Mouse (Mus musculus) adrenal gland, adult (tissue): ENCODE measurements around the gene Nisch.

Experiments
- DNase-seq, 2 experiments: peaks; one replicate each; pipeline ENCODE4 v3.0.0; 2022 to 2023; ENCODE audit warnings: low spot score in 1 of 2; ENCODE audit not compliant: inconsistent age in 2 of 2

Gene Nisch

DNA sequence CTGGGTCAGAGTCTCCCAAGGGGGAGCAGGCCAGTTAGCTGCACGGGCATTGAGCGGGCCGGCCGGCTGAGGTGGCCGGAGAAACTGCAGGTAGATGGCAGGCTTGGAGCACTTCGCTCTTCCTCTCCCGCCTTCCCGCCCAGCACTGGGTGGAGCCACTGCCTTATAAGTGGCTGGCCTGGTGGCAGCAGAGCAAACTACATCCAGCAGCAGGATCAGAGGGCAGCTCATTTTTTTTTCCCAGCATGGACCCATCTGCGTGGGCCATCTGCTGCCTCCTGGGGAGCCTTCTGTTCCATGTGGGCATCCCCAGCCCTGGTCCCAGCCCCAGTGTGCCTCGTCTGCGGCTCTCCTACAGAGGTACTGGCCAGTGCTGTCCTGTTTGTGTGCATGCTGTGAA is 920 bp upstream of the Nisch start, which contains the start of gene Sema3g:
Gene Sema3g, plus strand, starts transcription at position 195 of the 400 bp plus-strand sequence.
- peak; percentile 62 to 71 for DNase-seq

GRCm38 (mm10) chr14:31215157-31216002 is 1.4 kb downstream of the Nisch start:
- peak; percentile 62 to 90 for DNase-seq

DNA sequence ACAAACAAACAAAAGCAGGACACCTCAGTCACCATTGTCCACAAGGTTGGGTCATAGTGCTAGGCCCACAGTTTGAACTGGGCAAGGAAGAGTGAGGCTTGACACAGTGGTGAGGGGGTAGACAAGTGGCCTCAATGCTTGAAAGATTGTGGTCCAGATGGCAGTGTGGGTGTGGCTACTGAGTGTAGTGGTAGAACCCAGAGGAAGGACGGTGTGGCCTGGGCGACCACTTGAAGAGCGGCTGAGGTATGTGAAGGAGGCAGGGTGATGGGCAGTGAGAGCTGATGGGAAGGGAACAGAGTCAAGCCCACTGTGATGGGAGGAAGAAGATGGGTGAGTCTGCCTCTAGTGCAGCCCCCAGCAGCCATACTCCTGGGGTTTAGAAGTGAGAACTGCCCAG is 2.1 kb downstream of the Nisch start:
- DNase-seq = no peak

GRCm38 (mm10) chr14:31213868-31214267 is 2.9 kb downstream of the Nisch start:
- no peak for DNase-seq

- DNase-seq = no peak
These were observed 4.2 kb downstream of the Nisch start for GRCm38 (mm10) chr14:31212499-31212898.

DNA sequence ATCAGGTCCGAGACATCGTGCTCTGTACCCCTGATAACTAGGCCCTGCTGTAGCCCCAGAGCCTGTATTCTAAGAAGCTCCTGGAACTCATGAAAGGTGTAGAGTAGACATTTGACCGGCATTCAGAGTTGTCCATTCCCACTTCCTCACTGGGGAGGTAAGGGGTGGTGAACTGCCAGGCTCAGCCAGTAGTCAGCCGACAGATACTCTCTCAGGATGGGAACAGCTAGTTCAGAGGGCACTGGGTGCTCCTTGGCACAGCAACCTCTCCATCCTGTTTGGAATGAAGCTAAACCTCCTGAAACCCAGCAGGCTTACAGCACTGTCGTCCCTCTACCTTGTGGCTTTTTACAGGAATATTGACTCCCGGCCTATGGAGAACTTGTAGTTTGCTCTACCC is 4.9 kb downstream of the Nisch start:
- DNase-seq = no peak

DNA sequence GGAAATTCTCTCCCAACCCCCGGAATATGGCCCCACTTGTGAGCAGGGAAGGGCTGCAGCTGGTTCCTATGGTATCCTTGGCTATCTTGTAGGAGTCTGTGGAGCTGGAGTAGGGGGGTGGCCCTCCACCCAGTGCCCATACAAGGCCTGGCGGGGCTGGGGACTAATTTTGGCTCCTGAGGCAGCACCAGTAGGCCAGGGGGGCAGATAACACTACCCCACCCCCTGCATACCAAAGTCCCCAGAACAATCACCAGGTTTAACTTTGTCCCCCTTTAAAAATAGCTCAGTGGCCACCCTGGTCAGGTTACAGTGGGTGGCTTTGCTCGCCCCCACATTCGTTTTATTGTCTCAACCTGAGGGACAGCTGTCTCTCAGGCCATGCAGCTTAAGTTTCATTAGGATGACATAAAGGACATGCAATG is 7.6 kb downstream of the Nisch start:
- no peak for DNase-seq

GRCm38 (mm10) chr14:31208084-31208483 is 8.7 kb downstream of the Nisch start, which contains the start of gene Tnnc1:
TSS of gene Tnnc1 (plus strand) at chr14:31208312.
- no peak for DNase-seq

- DNase-seq = peak; percentile 70 to 88
These were observed 9.5 kb downstream of the Nisch start for GRCm38 (mm10) chr14:31207070-31207830.

DNA sequence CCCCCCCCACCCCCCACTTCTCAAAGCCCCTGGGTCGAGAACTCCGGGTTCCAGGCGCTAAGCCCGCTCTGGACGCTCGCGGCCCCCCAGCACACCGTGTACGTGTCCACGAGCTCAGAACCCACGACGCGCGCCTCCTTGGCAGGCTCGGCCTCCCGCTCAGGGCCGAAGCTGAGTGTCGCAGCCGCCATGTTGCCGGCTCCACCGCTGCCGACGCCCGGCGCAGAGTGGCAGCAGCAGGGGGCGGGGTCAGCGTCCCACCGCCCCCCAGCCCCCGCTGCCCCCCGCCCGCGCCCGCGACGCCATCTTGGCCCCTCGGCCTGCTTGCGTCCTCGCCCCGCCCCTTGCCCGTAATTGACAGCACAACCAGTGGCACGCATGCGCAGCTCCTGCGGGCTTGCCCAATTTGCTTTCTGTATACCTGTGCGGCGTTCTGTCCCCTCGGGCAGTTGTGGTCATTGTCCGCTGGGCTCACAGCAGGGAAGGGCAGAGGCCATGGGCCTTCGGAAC is 10.2 kb downstream of the Nisch start:
- DNase-seq = peak; percentile 96 to 98

DNA sequence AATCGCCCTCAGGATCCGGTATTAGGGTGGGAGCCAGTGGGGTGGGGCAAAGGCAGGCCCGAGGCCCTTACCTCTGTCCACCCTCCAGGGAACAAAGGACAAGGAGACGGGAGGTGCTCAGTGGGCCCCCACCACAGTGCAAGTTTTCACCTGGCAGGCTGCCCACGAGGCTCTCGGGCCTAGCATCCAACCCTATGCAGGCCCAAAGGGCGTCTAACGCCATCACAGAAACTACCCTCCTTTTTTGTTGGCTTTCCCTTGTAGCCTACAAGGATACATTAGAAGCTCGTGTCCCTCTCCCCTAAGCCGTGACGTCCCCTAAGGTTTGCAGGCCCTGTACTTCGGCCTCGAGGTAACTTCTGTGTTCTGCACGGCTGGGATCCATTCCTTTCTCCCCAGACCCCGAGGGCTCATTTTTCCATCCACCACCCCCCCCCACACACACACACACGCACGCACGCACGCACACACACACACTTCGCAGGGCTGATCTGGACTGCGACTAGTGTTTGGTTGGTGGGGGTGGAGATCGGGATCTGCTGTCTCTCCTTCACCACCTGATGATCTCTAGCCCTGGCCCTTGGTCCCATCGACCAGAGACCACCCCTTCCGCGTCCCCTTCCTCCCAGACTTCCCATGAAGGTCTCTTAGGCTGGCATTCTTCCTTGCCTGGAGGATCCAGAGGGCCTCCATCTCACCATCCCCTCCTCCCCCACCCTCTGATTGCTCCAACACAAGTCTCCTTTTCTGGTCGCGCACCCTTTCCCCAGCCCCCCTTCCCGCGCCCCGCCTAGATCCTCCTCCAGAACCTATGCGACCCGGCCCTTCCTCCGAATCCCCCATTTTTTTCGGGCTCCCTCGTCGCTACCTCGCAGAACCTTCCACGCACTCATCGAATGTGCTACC is 10.9 kb downstream of the Nisch start:
- DNase-seq = peak; percentile 68 to 86

GRCm38 (mm10) chr14:31205244-31205561 is 11.5 kb downstream of the Nisch start:
- DNase-seq = no peak

GRCm38 (mm10) chr14:31204844-31205243 is 11.9 kb downstream of the Nisch start:
- no peak for DNase-seq

DNA sequence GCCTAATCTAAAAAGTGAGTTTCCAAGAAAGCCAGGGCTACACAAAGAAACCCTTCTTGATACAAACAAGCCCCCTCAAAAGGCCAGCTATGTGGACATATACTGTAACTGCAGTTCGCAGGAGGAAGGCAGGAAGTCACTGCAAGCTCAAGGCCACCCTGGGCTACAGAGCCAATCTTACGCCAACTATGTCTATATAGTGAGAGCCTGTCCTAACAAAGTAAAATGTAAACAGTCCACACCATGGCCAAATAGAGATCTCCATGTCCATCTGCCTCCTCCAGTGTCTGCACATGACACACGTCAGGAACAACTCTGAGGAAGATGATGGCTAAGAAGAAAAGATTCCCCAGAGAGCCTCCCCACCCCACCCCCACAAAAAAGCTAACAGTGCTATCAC is 16.7 kb downstream of the Nisch start:
- no peak for DNase-seq

- no peak for DNase-seq
These were observed 17.1 kb downstream of the Nisch start for GRCm38 (mm10) chr14:31199599-31199998.

GRCm38 (mm10) chr14:31197547-31198516 is 18.9 kb downstream of the Nisch start:
- peak; percentile 78 to 90 for DNase-seq

DNA sequence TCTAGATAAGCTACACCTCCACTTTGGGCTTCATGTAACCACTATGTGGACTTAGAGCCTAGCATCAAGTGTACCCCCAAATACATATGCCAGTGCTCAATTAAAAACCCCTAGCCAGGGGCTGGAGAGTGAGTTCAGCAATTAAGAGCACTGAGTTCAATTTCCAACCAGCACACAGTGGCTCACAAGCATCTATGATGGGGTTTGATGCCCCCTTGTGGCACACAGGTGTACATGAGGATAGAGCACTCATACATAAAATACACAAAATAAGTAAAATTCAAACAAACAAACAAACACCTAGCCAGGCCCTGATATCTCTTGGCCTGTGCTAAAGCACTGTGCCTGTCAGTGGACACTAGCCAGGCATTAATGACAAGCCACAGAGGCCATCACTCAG is 20.8 kb downstream of the Nisch start:
- DNase-seq = peak in 1 of 2 experiments; percentile 71

DNA sequence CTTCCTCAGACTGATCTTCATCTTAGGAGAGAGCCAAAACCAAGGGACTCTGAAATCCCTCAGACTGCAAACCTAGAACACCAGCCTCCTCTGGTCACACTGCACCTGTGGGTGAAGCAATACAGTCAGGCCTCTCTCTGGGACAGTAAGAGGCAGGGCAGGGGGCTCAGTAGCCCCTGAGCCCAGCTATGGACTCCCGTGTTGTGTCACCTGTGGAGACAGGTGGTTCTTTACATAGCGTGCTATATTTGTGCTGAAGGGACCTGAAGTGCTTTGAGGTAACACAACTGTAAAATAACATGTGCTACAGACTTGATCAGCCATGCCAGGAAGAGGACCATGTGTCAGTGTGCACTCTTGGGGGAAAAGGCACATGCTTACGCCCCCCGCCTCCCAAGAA is 21.2 kb downstream of the Nisch start:
- DNase-seq = no peak

DNA sequence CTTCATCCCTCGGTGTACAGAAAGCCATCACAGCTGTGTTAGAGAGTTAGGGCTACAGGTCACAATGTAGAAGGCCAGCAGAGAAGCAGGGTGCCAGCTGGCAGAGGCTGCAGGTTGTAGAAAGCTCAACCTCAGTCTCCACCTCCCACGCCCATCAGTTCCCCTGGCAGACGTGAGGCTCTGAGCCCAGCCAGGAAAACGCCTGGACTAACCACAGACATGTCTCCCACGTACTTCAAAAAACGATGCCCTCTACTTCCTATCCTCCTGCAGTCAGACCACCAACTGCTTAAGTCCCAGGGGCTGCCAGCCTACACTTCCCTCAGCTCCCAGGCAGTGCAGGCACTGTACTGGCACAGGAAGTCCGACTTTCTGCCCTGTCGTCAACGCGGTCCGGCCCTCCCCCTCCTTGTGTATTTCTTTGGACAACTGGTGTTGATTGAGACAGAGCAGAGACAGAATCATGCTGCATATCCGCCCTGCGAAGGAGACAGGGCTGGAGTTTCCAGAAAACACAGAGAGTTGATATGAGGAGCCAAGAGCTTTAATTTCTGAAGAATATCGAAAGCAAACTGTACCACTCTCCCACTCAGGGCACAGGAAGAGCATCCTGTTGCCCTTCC is 21.7 kb downstream of the Nisch start:
- DNase-seq = peak; percentile 79 to 91
